Comparison of ENCODE assay signal across 8 mouse cellular contexts in the genomic region with DNA sequence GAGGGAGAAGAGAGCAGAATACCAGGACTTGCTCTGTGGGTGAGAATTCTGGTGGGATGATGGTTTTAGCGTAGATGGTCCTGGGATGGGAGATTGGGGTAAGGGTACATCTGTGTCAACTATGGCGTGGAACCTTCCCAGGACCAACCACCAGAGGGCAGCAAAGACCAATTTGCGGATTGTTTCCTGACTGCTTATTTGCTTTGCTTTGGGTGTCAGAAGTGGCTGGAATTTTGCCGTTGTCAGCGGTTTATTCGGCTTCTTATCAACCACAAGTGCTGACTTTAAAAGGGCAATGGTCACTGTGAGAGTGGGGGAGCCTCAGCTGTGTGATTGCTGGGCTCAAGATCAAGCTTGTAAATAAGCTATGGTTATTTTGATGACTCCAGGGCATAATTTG. TPM values are rescaled to one million over a fixed set of nuclear protein-coding genes. Genes with fewer than 3 reads are reported as not detected.
DNase-seq lines count a peak whose midpoint lies in the region; ATAC-seq and TF ChIP-seq lines count a peak whose summit lies in the region.

No protein-coding gene starts in this region.

- H3K9me3 ChIP-seq in forebrain, postnatal 0 days (ENCODE audit: low read length): no peaks in the 10 kb centered on the region
- no peaks in the 10 kb centered on the region for H3K9me3 ChIP-seq in hindbrain, embryonic 12.5 days (replicated peaks)

- peak; percentile 99 for TF ChIP-seq CTCF in forebrain, postnatal 0 days (IDR thresholded peaks at IDR 0.05; ENCODE audit: low read depth)

- H3K4me2 ChIP-seq in forebrain, postnatal 0 days (ENCODE audit: low read depth): no peak overlapping the region
- H3K4me2 ChIP-seq in hindbrain, embryonic 12.5 days (replicated peaks): no peak overlapping the region

- H3K27ac ChIP-seq in forebrain, postnatal 0 days (ENCODE audit: low read depth, low read length): no peak overlapping the region
- no peak overlapping the region for H3K27ac ChIP-seq in hindbrain, embryonic 12.5 days

- no peaks in the 10 kb centered on the region for H3K4me1 ChIP-seq in forebrain, postnatal 0 days (ENCODE audit: insufficient read depth)
- no peaks in the 10 kb centered on the region for H3K4me1 ChIP-seq in hindbrain, embryonic 12.5 days

- H3K4me3 ChIP-seq in forebrain, postnatal 0 days (ENCODE audit: low read depth, low read length): no peak overlapping the region
- no peak overlapping the region for H3K4me3 ChIP-seq in hindbrain, embryonic 12.5 days

- DNase-seq in Muller cell, postnatal 12 days (ENCODE audit: inconsistent ontology term): peak; percentile 81
- peak; percentile 76 to 84 for DNase-seq in cerebellum, adult 18-20 months
- DNase-seq in forebrain, postnatal 0 days: peak; percentile 93
- DNase-seq in layer of hippocampus, adult 9-11 months: peak; percentile 66
- peak; percentile 88 for DNase-seq in lung, postnatal 25 days (ENCODE audit: low spot score)
- peak; percentile 88 for DNase-seq in retina, postnatal 1 day
- DNase-seq in thymus, postnatal 4 days: peak; percentile 94

- H3K36me3 ChIP-seq in forebrain, postnatal 0 days (ENCODE audit: insufficient read depth): no peaks in the 10 kb centered on the region
- no peaks in the 10 kb centered on the region for H3K36me3 ChIP-seq in hindbrain, embryonic 12.5 days

- H3K27me3 ChIP-seq in forebrain, postnatal 0 days (ENCODE audit: insufficient read depth, low read length): no peaks in the 10 kb centered on the region
- H3K27me3 ChIP-seq in hindbrain, embryonic 12.5 days: 0 out of 2 replicates have a peak, but pooled peaks cover 3% of the 10 kb centered on the region

- H3K9ac ChIP-seq in forebrain, postnatal 0 days: 0 out of 2 replicates have a peak overlapping the region, but pooled peaks have one; percentile 22
- H3K9ac ChIP-seq in hindbrain, embryonic 12.5 days: no peak overlapping the region

- peak; percentile 85 for ATAC-seq in forebrain, postnatal 0 days
- ATAC-seq in hindbrain, embryonic 12.5 days (ENCODE audit: low FRiP score): 0 out of 2 replicates have a peak, but pooled peaks have one; percentile 35

- 7% methylated on average over 6 of the region's 6 CpGs for WGBS in forebrain, postnatal 0 days
- 11% methylated on average over 6 of the region's 6 CpGs for WGBS in hindbrain, embryonic 12.5 days

RNA-seq across cellular contexts. Expression of a gene that starts 50.8 kb away (rescaled TPM):
- total RNA-seq in forebrain, postnatal 0 days (2014; rRNA removed): not detected in 2 replicates
- 0.10 and 0.14 TPM in 2 replicates for polyA plus RNA-seq in forebrain, postnatal 0 days (2015; fragmentation: Nextera tagmentation; extraction: Ambion mirVana)
- 0.09 and 0.15 TPM in 2 replicates for polyA plus RNA-seq in hindbrain, embryonic 12.5 days (2016; fragmentation: Nextera tagmentation; extraction: Ambion mirVana)

RNA-seq across cellular contexts. Expression of a gene that starts 57.8 kb away (rescaled TPM):
- total RNA-seq in forebrain, postnatal 0 days (2014; rRNA removed): 3.9 and 5.2 TPM in 2 replicates
- polyA plus RNA-seq in forebrain, postnatal 0 days (2015; fragmentation: Nextera tagmentation; extraction: Ambion mirVana): 3.3 and 3.7 TPM in 2 replicates
- 50.6 and 52.7 TPM in 2 replicates for polyA plus RNA-seq in hindbrain, embryonic 12.5 days (2016; fragmentation: Nextera tagmentation; extraction: Ambion mirVana)

Comparison
In these comparisons a context has a peak if more than half of its experiments do, and no peak if none do; other contexts are left out.
1. RNA of a gene that starts 57.8 kb away (polyA plus RNA-seq): 50.6 to 52.7 TPM in hindbrain, embryonic 12.5 days; 3.3 to 3.7 TPM in forebrain, postnatal 0 days; every median in the first group is over 10 times any median in the second.
2. Peak in every context shown above with its lines, with median percentiles within 50 percentile points of each other: DNase-seq.